Mouse (Mus musculus): ENCODE results near the gene Padi3. TPM values are rescaled to one million over a fixed set of nuclear protein-coding genes. Genes with fewer than 3 reads are reported as not detected.

Gene Padi3
- total RNA-seq, 2 experiments from 2014 or later, result 0.46 TPM; not detected in 1

- ATAC-seq (replicated peaks; ENCODE audit: poor library complexity), result peak; percentile 67
These were observed 69.8 kb downstream of the Padi3 start for GRCm38 (mm10) chr4:140740655-140741054.

Other genes starting within 250 kb of the Padi3 start
- gene Arhgef10l, start 144.6 kb downstream of the Padi3 start, total RNA-seq (2015), result 1.1 and 3.8 TPM in 2 replicates
- 2.6 and 8.5 TPM in 2 replicates for gene Arhgef10l, start 144.6 kb downstream of the Padi3 start, total RNA-seq (2017)
- gene Rcc2, start 110.1 kb downstream of the Padi3 start, total RNA-seq (2015), result 76.5 and 77.3 TPM in 2 replicates
- 152 and 159 TPM in 2 replicates for gene Rcc2, start 110.1 kb downstream of the Padi3 start, total RNA-seq (2017)
- gene Padi6, start 68.0 kb downstream of the Padi3 start, total RNA-seq (2015), result not detected in 2 replicates
- not detected in 2 replicates for gene Padi6, start 68.0 kb downstream of the Padi3 start, total RNA-seq (2017)
- 4.6 and 4.9 TPM in 2 replicates for gene Padi4, start 36.4 kb downstream of the Padi3 start, total RNA-seq (2015)
- 6.9 and 9.3 TPM in 2 replicates for gene Padi4, start 36.4 kb downstream of the Padi3 start, total RNA-seq (2017)
- gene Padi1, start 35.1 kb upstream of the Padi3 start, total RNA-seq (2015), result 0.05 TPM in 2 replicates
- gene Padi1, start 35.1 kb upstream of the Padi3 start, total RNA-seq (2017), result not detected in 2 replicates
- 5.5 and 5.7 TPM in 2 replicates for gene Padi2, start 95.7 kb upstream of the Padi3 start, total RNA-seq (2015)
- 4.8 and 5.0 TPM in 2 replicates for gene Padi2, start 95.7 kb upstream of the Padi3 start, total RNA-seq (2017)
- gene Sdhb, start 150.6 kb upstream of the Padi3 start, total RNA-seq (2015), result 160 and 167 TPM in 2 replicates
- gene Sdhb, start 150.6 kb upstream of the Padi3 start, total RNA-seq (2017), result 91.4 and 129 TPM in 2 replicates
- 9.0 and 13.1 TPM in 2 replicates for gene Atp13a2, start 176.2 kb upstream of the Padi3 start, total RNA-seq (2015)
- gene Atp13a2, start 176.2 kb upstream of the Padi3 start, total RNA-seq (2017), result 19.2 and 23.4 TPM in 2 replicates
- gene Mfap2, start 199.8 kb upstream of the Padi3 start, total RNA-seq (2015), result not detected in 2 replicates
- gene Mfap2, start 199.8 kb upstream of the Padi3 start, total RNA-seq (2017), result not detected in 2 replicates
- gene Crocc, start 249.9 kb upstream of the Padi3 start, total RNA-seq (2015), result 1.1 and 3.3 TPM in 2 replicates
- 5.8 and 6.0 TPM in 2 replicates for gene Crocc, start 249.9 kb upstream of the Padi3 start, total RNA-seq (2017)

All from megakaryocyte progenitor cell, adult 5-6 weeks (primary cell).